Mouse (Mus musculus) ES-E14 (cell line): ENCODE data around the gene Zfp382.

Source experiments
- CHD2 ChIP-seq: IDR thresholded peaks from 2 replicates; pipeline ENCODE4 v1.6.1; 2014; ENCODE audit warnings: mild to moderate bottlenecking, low read depth, low read length, inconsistent platforms
- HCFC1 ChIP-seq: IDR thresholded peaks from 2 replicates; pipeline ENCODE4 v1.6.1; 2012; ENCODE audit warnings: low read length, inconsistent platforms, borderline replicate concordance; ENCODE audit not compliant: insufficient read depth
- MAFK ChIP-seq: IDR thresholded peaks from 2 replicates; pipeline ENCODE4 v1.6.1; 2014; ENCODE audit warnings: mild to moderate bottlenecking, low read depth, low read length, inconsistent platforms; ENCODE audit not compliant: insufficient read depth
- ZC3H11A ChIP-seq: IDR thresholded peaks from 2 replicates; pipeline ENCODE4 v1.6.1; 2012; ENCODE audit warnings: low read depth, mild to moderate bottlenecking, inconsistent platforms, low read length, borderline replicate concordance
- ZNF384 ChIP-seq: IDR thresholded peaks from 2 replicates; pipeline ENCODE4 v1.6.1; 2012; ENCODE audit warnings: low read depth, low read length, inconsistent platforms

GRCm38 (mm10) chr7:30095551-30096125, 26.1 kb upstream of the Zfp382 start:
- TF ChIP-seq ZC3H11A (no peak), CHD2 (no peak), MAFK (no peak), ZNF384 (no peak), HCFC1 (no peak)
